Comparison of ENCODE assay signal across 8 mouse cellular contexts in the genomic region with DNA sequence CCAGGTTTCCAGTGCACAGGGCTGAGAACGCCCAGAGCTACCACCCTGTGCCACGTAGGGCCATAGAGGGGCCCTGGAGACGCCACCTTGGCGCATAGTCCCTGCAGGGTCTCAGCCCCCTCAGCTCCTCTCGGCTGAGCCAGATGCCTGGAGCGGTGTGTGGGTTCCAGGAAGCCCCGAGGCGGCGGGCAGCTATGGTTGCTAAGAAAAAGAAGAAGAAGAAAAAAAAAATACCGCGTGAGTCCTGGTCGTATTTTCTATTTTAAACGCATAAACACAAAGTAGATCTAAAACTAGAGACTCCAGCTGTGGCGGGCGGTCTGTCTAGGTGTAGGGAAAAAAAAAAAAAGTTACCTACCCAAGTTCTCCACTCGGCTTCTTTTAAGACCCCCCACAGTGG. TPM values are rescaled to one million over a fixed set of nuclear protein-coding genes. Genes with fewer than 3 reads are reported as not detected.
DNase-seq lines count a peak whose midpoint lies in the region; ATAC-seq lines count a peak whose summit lies in the region.

No protein-coding gene starts in this region.

- no peaks in the 10 kb centered on the region for H3K9me3 ChIP-seq in hindbrain, embryonic 11.5 days (ENCODE audit: control insufficient read depth, low read length)
- H3K9me3 ChIP-seq in hindbrain, embryonic 13.5 days, result no peaks in the 10 kb centered on the region
- H3K9me3 ChIP-seq in embryonic facial prominence, embryonic 12.5 days, result no peaks in the 10 kb centered on the region
- no peaks in the 10 kb centered on the region for H3K9me3 ChIP-seq in limb, embryonic 12.5 days

- H3K27me3 ChIP-seq in hindbrain, embryonic 11.5 days (ENCODE audit: control insufficient read depth, insufficient read depth, low read length), result peaks cover 3% of the 10 kb centered on the region; the same call in 1 of the 2 replicates
- peaks cover 19% of the 10 kb centered on the region for H3K27me3 ChIP-seq in hindbrain, embryonic 13.5 days
- 0 out of 2 replicates have a peak, but pooled peaks cover 7% of the 10 kb centered on the region for H3K27me3 ChIP-seq in embryonic facial prominence, embryonic 12.5 days
- H3K27me3 ChIP-seq in limb, embryonic 12.5 days, result peaks cover 4% of the 10 kb centered on the region; the same call in 1 of the 2 replicates

- H3K4me1 ChIP-seq in hindbrain, embryonic 11.5 days (replicated peaks; ENCODE audit: control insufficient read depth, insufficient read depth, low read length), result peaks cover 3% of the 10 kb centered on the region; the same call in 1 of the 2 replicates
- H3K4me1 ChIP-seq in hindbrain, embryonic 13.5 days (replicated peaks), result peaks cover 30% of the 10 kb centered on the region
- H3K4me1 ChIP-seq in embryonic facial prominence, embryonic 12.5 days, result peaks cover 29% of the 10 kb centered on the region
- peaks cover 26% of the 10 kb centered on the region for H3K4me1 ChIP-seq in limb, embryonic 12.5 days (replicated peaks)

- DNase-seq in hindbrain, embryonic 11.5 days (ENCODE audit: low spot score), result no peak
- peak; percentile 75 for DNase-seq in A20 (ENCODE audit: low read depth, low spot score)
- DNase-seq in lung, adult 18-20 months, result no peak
- no peak for DNase-seq in adrenal gland, adult 8-10 months

- peak; percentile 3; the same call in 1 of the 2 replicates for ATAC-seq in hindbrain, embryonic 11.5 days (ENCODE audit: low FRiP score)
- no peak for ATAC-seq in hindbrain, embryonic 13.5 days (ENCODE audit: low FRiP score)
- ATAC-seq in embryonic facial prominence, embryonic 12.5 days (ENCODE audit: insufficient number of reproducible peaks, insufficient read depth, low FRiP score, low TSS enrichment), result no peak
- ATAC-seq in limb, embryonic 12.5 days (ENCODE audit: insufficient number of reproducible peaks, insufficient read depth, low FRiP score, low TSS enrichment, low read depth), result no peak
- no peak for ATAC-seq in monocyte, adult 5-6 weeks (replicated peaks; ENCODE audit: insufficient number of reproducible peaks, low FRiP score, low TSS enrichment, poor library complexity, severe bottlenecking)

- H3K4me3 ChIP-seq in hindbrain, embryonic 11.5 days (ENCODE audit: low read depth, low read length), result no peak overlapping the region
- H3K4me3 ChIP-seq in hindbrain, embryonic 13.5 days, result no peak overlapping the region
- H3K4me3 ChIP-seq in embryonic facial prominence, embryonic 12.5 days, result peak overlapping the region; percentile 40; the same call in 1 of the 2 replicates
- H3K4me3 ChIP-seq in limb, embryonic 12.5 days (replicated peaks), result peak overlapping the region; percentile 45

- 58% methylated on average over 16 of the region's 16 CpGs for WGBS in hindbrain, embryonic 11.5 days
- 54% methylated on average over 16 of the region's 16 CpGs for WGBS in hindbrain, embryonic 13.5 days
- WGBS in embryonic facial prominence, embryonic 12.5 days, result 48% methylated on average over 16 of the region's 16 CpGs
- 45% methylated on average over 16 of the region's 16 CpGs for WGBS in limb, embryonic 12.5 days

- H3K9ac ChIP-seq in hindbrain, embryonic 11.5 days (ENCODE audit: low read depth, low read length), result no peak overlapping the region
- no peak overlapping the region for H3K9ac ChIP-seq in hindbrain, embryonic 13.5 days
- peak overlapping the region; percentile 15; the same call in 1 of the 2 replicates for H3K9ac ChIP-seq in embryonic facial prominence, embryonic 12.5 days
- H3K9ac ChIP-seq in limb, embryonic 12.5 days (replicated peaks), result no peak overlapping the region

- H3K36me3 ChIP-seq in hindbrain, embryonic 11.5 days (ENCODE audit: control insufficient read depth, insufficient read depth, low read length), result no peaks in the 10 kb centered on the region
- H3K36me3 ChIP-seq in hindbrain, embryonic 13.5 days, result no peaks in the 10 kb centered on the region
- no peaks in the 10 kb centered on the region for H3K36me3 ChIP-seq in embryonic facial prominence, embryonic 12.5 days
- H3K36me3 ChIP-seq in limb, embryonic 12.5 days, result no peaks in the 10 kb centered on the region

- H3K4me2 ChIP-seq in hindbrain, embryonic 11.5 days (replicated peaks; ENCODE audit: low read depth, low read length), result peak overlapping the region; percentile 55; the same call in 1 of the 2 replicates
- no peak overlapping the region for H3K4me2 ChIP-seq in hindbrain, embryonic 13.5 days
- H3K4me2 ChIP-seq in embryonic facial prominence, embryonic 12.5 days (replicated peaks), result peak overlapping the region; percentile 78
- H3K4me2 ChIP-seq in limb, embryonic 12.5 days, result peak overlapping the region; percentile 84

- no peak overlapping the region for H3K27ac ChIP-seq in hindbrain, embryonic 11.5 days (ENCODE audit: low read depth, low read length)
- no peak overlapping the region for H3K27ac ChIP-seq in hindbrain, embryonic 13.5 days
- H3K27ac ChIP-seq in embryonic facial prominence, embryonic 12.5 days, result no peak overlapping the region
- no peak overlapping the region for H3K27ac ChIP-seq in limb, embryonic 12.5 days

RNA-seq across cellular contexts. Expression of a gene that starts 37.2 kb away (rescaled TPM):
- 7.1 and 7.5 TPM in 2 replicates for polyA plus RNA-seq in hindbrain, embryonic 11.5 days (2014; fragmentation: Nextera tagmentation; extraction: Ambion mirVana)
- polyA plus RNA-seq in hindbrain, embryonic 13.5 days (2015; fragmentation: Nextera tagmentation; extraction: Ambion mirVana), result 7.5 and 7.9 TPM in 2 replicates
- polyA plus RNA-seq in embryonic facial prominence, embryonic 12.5 days (2016; fragmentation: Nextera tagmentation; extraction: Ambion mirVana), result 6.0 and 6.6 TPM in 2 replicates
- 5.4 and 6.4 TPM in 2 replicates for polyA plus RNA-seq in limb, embryonic 12.5 days (2016; fragmentation: Nextera tagmentation; extraction: Ambion mirVana)
- 0.78 to 2.5 TPM in 2 of 3 replicates, not detected in the other for total RNA-seq in monocyte, adult 5-6 weeks (2017)
- total RNA-seq in adrenal gland, adult 8-10 months (2022), result 1 to 10 TPM; 1.9 to 2.8 (median 2.3) TPM

Comparison
In these comparisons a context has a peak if more than half of its experiments do, and no peak if none do; other contexts are left out.
1. H3K4me3 ChIP-seq: peak in embryonic facial prominence, embryonic 12.5 days (single experiment) and limb, embryonic 12.5 days (single experiment); none in hindbrain, embryonic 11.5 days (single experiment) and hindbrain, embryonic 13.5 days (single experiment).